Mouse (Mus musculus): ENCODE measurements around the gene Ackr3.

DNA sequence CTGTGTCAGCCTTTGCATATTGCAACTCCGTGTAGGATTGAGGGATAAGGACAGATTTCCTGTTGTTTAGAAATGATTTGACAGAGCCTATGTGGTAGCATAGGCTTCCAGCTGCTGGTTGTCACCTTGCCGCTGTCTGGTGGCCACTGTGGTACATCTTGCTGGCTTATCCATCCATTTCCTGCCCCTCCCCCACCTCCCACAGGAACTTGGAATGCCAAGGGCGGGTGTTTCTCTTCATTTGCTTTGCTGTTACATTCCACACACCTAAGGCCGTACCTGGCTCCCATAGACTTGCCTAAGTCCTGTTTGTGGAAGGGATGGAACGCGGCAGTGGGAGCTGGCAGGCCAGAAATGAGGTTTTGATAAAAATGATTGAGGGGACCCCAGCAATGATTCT, 46.6 kb downstream of the Ackr3 start:
- TF ChIP-seq CTCF (IDR thresholded peaks at IDR 0.05; ENCODE audit: low read depth) = no peak
- no peak for TF ChIP-seq EP300 (IDR thresholded peaks at IDR 0.05; ENCODE audit: low read depth)
